Mouse (Mus musculus) embryonic facial prominence, embryonic 14.5 days (tissue): ENCODE results near the gene Trim33. TPM values are rescaled to one million over a fixed set of nuclear protein-coding genes. Genes with fewer than 3 reads are reported as not detected.

ENCODE experiments used
- ATAC-seq: fragments of 200-750 bp; cut with Nextera tagmentation; 2 replicates; pipeline ENCODE4 v1.8.0; 2017; ENCODE audit warnings: low read depth, moderate number of reproducible peaks, moderate TSS enrichment
- DNase-seq: peaks from one replicate; pipeline ENCODE4 v3.0.0-alpha.2; 2015; ENCODE audit warnings: low spot score
- H3K27ac ChIP-seq: fragments of 300-500 bp; sonication (generic); replicated peaks from 2 replicates; pipeline ENCODE4 v1.5.1; 2014; ENCODE audit warnings: low read depth, mild to moderate bottlenecking, low read length, moderate library complexity
- H3K27me3 ChIP-seq: fragments of 300-500 bp; sonication (generic); replicated peaks from 2 replicates; pipeline ENCODE4 v1.6.1; 2014; ENCODE audit warnings: low read length; ENCODE audit not compliant: control insufficient read depth, insufficient read depth
- H3K36me3 ChIP-seq: fragments of 300-500 bp; sonication (generic); 2 replicates; pipeline ENCODE4 v1.6.1; 2014; ENCODE audit warnings: low read length, mixed read lengths; ENCODE audit not compliant: control insufficient read depth, insufficient read depth
- H3K4me1 ChIP-seq: fragments of 300-500 bp; sonication (generic); 2 replicates; pipeline ENCODE4 v1.6.1; 2014; ENCODE audit warnings: antibody characterized with exemption, low read length; ENCODE audit not compliant: control insufficient read depth, insufficient read depth
- H3K4me2 ChIP-seq: fragments of 300-500 bp; sonication (generic); 2 replicates; pipeline ENCODE4 v1.6.1; 2014; ENCODE audit warnings: low read depth, mild to moderate bottlenecking, low read length, moderate library complexity, mixed read lengths
- H3K4me3 ChIP-seq: fragments of 300-500 bp; sonication (generic); 2 replicates; pipeline ENCODE4 v1.5.1; 2014; ENCODE audit warnings: low read depth, mild to moderate bottlenecking, low read length
- H3K9ac ChIP-seq: fragments of 300-500 bp; sonication (generic); 2 replicates; pipeline ENCODE4 v1.6.1; 2014; ENCODE audit warnings: low read depth, mild to moderate bottlenecking, low read length, moderate library complexity, mixed read lengths
- H3K9me3 ChIP-seq: fragments of 300-500 bp; sonication (generic); 2 replicates; pipeline ENCODE4 v1.6.1; 2016; ENCODE audit warnings: low read length; ENCODE audit not compliant: control insufficient read depth
- WGBS: fragments of 180-500 bp; shearing (Covaris S2); extraction: QIAGEN DNeasy Blood & Tissue Kit; methylation state at CpG from one replicate; pipeline ENCODE4 v1.1.7; 2014; 5-methylcytosine and 5-hydroxymethylcytosine counted together
- polyA plus RNA-seq: library from polyadenylated mRNA; unstranded; fragments of >200 nt; fragmentation: Nextera tagmentation; extraction: Ambion mirVana; gene quantifications from 2 replicates; pipeline ENCODE4 v1.2.1, GENCODE M21; 2014

Gene Trim33
- polyA plus RNA-seq, 1 experiment from 2014 or later: 17.3 TPM

DNA sequence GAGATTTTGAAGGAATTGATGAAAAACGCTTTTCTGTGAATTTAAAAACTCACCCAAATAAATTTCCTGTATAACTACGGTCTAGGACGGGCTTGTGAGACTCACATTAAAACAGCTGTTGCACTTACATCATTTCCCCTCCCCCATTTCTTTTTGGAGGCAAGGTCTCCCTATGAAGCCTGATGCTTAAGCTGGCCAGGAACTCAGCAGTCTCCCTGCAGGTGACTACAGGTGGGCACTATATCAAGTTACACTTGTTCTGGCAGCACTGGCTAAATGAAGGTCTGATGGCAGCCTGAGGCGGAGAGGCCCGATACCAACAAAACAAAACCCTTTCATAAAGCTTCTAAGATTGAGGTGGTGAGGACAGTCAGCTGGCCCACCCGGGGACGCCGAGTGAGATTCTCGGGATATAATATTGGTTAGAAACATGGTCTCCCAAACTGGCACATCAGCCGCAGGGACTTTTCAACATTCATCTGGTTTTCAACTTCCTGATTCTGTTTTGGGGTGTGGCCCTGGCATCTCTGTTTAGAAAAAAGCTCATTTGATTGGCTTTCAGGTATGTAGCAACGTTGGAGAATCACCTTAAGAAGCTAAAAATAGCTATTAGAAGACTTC lies 422 bp upstream of the Trim33 start:
- DNase-seq (peak; percentile 73), ATAC-seq (peak; percentile 10; the same call in 1 of the 2 replicates)
- Histone ChIP-seq H3K36me3 (0 out of 2 replicates have a peak, but pooled peaks cover 11% of the 10 kb centered on the region), H3K4me2 (peak overlapping the region; percentile 58), H3K4me1 (peaks cover 14% of the 10 kb centered on the region), H3K4me3 (peak overlapping the region; percentile 99), H3K9me3 (no peaks in the 10 kb centered on the region), H3K9ac (peak overlapping the region; percentile 99), H3K27ac (peak overlapping the region; percentile 96), H3K27me3 (no peaks in the 10 kb centered on the region)
- WGBS: 4% methylated on average over 11 of the region's 11 CpGs

DNA sequence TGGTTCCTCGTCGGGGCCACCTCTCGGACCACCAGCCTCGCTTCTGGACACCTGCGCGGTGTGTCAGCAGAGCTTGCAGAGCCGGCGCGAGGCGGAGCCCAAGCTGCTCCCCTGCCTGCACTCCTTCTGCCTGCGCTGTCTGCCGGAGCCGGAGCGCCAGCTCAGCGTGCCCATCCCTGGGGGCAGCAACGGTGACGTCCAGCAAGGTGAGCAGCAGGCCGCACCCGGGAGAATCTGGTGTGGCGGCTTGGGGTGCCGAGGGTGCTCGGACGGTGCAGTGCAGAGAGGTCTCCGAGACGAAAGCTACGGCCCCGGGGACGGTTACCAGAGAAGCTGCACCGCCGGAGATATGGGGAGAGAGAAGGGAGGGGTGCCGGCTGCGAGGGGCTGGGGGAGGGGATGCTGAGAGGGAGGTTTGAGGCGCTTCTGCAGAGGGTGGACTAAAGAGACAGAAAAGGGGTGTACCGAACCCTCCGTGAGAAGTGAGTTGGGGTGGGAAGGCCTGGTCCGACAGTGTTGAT lies 1.2 kb downstream of the Trim33 start:
- peak; percentile 50 for DNase-seq
- Histone ChIP-seq H3K9ac (peak overlapping the region; percentile 99), H3K9me3 (no peaks in the 10 kb centered on the region), H3K4me1 (peaks cover 14% of the 10 kb centered on the region), H3K4me3 (peak overlapping the region; percentile 99), H3K4me2 (peak overlapping the region; percentile 78), H3K36me3 (0 out of 2 replicates have a peak, but pooled peaks cover 11% of the 10 kb centered on the region), H3K27ac (peak overlapping the region; percentile 96), H3K27me3 (no peaks in the 10 kb centered on the region)
- WGBS: 1% methylated on average over 21 of the region's 36 CpGs
- peak; percentile 68 for ATAC-seq

DNA sequence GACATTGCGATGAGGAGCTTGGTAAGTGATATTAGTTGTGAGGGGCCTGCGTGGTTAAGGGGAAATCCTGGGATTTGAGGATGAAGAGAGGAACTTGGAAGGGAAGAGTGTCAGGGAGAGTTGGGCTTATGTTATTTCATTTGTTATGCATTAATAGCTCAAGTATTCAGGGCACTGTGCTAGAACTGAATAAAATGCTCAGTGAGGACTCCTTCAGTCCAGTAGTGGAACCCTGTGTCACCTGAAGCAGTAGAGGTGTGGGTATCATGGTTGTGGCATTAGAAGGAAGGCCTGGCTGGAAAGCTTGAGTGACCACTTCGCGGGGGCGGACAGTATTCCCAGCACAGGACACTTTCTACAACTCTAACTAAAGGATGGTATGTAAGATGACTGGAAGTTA lies 1.8 kb downstream of the Trim33 start:
- Histone ChIP-seq H3K36me3 (0 out of 2 replicates have a peak, but pooled peaks cover 11% of the 10 kb centered on the region), H3K4me2 (peak overlapping the region; percentile 78), H3K4me1 (peaks cover 14% of the 10 kb centered on the region), H3K27ac (peak overlapping the region; percentile 96; the same call in 1 of the 2 replicates), H3K9ac (peak overlapping the region; percentile 99), H3K27me3 (no peaks in the 10 kb centered on the region), H3K4me3 (peak overlapping the region; percentile 99), H3K9me3 (no peaks in the 10 kb centered on the region)
- WGBS: 34% methylated on average over 5 of the region's 5 CpGs
- ATAC-seq (no peak), DNase-seq (no peak)

DNA sequence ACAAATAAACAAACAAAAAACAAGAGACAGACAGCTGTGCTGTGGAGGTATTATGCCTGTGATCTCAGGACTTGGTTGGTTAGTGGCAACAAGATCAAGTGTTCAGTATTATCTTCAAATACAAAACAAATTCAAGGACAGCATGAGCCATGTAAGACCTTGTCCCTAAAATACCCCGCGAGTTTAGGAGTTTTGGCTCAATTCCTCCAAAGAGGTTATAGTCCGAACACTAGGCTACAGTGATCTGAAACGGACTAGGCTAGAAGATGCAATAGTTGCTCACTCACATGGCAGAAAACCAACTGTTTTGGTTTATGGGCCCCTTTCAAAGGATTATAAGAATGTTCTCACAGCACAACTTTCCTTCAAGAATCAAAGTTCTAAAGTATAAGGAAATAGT lies 9.7 kb downstream of the Trim33 start:
- Histone ChIP-seq H3K27ac (no peak overlapping the region), H3K4me2 (no peak overlapping the region), H3K27me3 (no peaks in the 10 kb centered on the region), H3K4me1 (no peaks in the 10 kb centered on the region), H3K9ac (no peak overlapping the region), H3K36me3 (no peaks in the 10 kb centered on the region; the same call in 1 of the 2 replicates), H3K4me3 (no peak overlapping the region), H3K9me3 (0 out of 2 replicates have a peak, but pooled peaks cover 7% of the 10 kb centered on the region)
- no peak for DNase-seq
- ATAC-seq: no peak
- WGBS: 91% methylated on average over 4 of the region's 4 CpGs

DNA sequence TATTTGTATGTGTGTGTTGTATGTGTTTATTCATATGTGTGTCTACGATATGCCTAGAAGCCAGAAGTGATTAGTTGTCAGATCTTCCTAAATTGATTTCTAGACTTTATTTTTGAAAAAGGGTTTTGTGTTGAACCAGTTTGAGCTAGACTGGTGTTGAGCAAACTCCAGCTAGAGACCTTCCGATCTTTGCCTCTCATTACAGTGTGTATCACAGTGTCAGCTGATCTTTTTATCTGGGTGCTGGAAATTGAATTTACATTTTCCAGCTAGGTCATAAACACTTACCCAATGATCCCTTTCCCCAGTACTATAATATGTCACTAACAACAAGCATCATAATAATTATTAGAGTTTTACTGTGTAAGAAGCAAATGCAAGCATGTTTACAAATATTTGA lies 12.0 kb downstream of the Trim33 start:
- WGBS: 96% methylated on average over 2 of the region's 2 CpGs
- Histone ChIP-seq H3K36me3 (no peaks in the 10 kb centered on the region; the same call in 1 of the 2 replicates), H3K4me3 (no peak overlapping the region), H3K27me3 (no peaks in the 10 kb centered on the region), H3K9ac (no peak overlapping the region), H3K27ac (no peak overlapping the region), H3K9me3 (peaks cover 13% of the 10 kb centered on the region), H3K4me1 (no peaks in the 10 kb centered on the region), H3K4me2 (no peak overlapping the region)
- ATAC-seq (no peak), DNase-seq (no peak)

DNA sequence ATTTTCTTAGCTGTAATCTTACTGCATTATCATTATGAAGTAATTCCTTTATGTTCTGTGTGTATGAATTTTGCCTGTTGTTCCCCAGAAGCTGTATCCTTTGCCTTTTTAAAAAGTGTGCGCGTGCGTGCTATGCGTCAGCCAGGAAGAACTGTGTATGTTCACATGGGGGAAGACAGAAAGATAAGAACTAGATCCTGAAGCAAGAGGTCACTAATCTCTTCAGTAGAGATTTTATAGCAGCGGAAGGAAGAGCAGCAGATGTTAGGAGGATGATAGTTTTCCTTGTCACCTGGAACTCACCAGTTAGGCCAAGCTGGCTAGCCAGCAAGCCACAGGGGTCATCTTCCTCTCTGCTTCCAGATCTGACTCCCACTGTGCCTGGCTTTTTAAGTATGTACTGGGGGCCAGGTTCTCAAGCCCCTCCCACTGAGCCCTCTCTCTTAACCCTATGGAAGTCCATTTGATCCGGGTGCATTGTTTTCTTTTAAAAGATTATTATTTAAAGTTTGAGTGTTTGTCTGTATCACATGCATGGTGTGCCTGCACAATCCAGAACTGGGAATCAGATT lies 26.4 kb downstream of the Trim33 start:
- Histone ChIP-seq H3K36me3 (no peaks in the 10 kb centered on the region), H3K4me1 (no peaks in the 10 kb centered on the region), H3K4me3 (no peak overlapping the region), H3K4me2 (no peak overlapping the region), H3K27me3 (no peaks in the 10 kb centered on the region), H3K27ac (no peak overlapping the region), H3K9me3 (no peaks in the 10 kb centered on the region), H3K9ac (no peak overlapping the region)
- no peak for ATAC-seq
- WGBS: 81% methylated on average over 6 of the region's 6 CpGs
- DNase-seq: no peak

- Histone ChIP-seq H3K27ac (no peak overlapping the region), H3K36me3 (peaks cover 23% of the 10 kb centered on the region), H3K9me3 (no peaks in the 10 kb centered on the region), H3K4me2 (no peak overlapping the region), H3K4me3 (no peak overlapping the region), H3K9ac (no peak overlapping the region), H3K27me3 (no peaks in the 10 kb centered on the region), H3K4me1 (no peaks in the 10 kb centered on the region)
- WGBS: 73% methylated on average over 5 of the region's 5 CpGs
- ATAC-seq (no peak), DNase-seq (no peak)
These were observed 30.2 kb downstream of the Trim33 start for GRCm38 (mm10) chr3:103309252-103309651.

DNA sequence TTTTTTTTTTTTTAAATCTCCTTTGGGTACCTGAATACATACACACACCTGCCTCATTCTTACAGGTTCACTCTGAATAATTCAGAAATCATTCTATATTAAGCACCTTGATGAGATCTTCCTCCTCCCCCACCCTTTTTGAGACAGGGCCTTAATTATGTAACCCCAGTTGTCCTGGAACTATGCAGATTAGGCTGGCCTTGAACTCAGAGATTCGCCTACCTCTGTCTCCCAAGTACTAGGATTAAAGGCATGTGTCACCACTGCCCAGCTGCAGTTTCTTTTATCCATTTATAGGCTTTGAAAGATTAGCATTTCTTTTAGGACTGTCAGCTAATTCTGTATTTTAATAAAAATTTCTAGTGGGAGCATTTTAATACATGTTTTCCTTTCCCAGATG lies 30.7 kb downstream of the Trim33 start:
- no peak for ATAC-seq
- no peak for DNase-seq
- Histone ChIP-seq H3K4me2 (no peak overlapping the region), H3K4me1 (no peaks in the 10 kb centered on the region), H3K36me3 (peaks cover 27% of the 10 kb centered on the region), H3K4me3 (no peak overlapping the region), H3K27me3 (no peaks in the 10 kb centered on the region), H3K27ac (no peak overlapping the region), H3K9ac (no peak overlapping the region), H3K9me3 (no peaks in the 10 kb centered on the region)
- 68% methylated on average over 1 of the region's 1 CpGs for WGBS
